Mouse (Mus musculus) testis, postnatal 14 days (tissue): ENCODE data around the gene Rhobtb1.
A peak's percentile ranks its signal among the peaks of the same experiment; 100 is the strongest.

Experiments used
- DNase-seq: peaks from one replicate; pipeline ENCODE4 v3.0.0; 2021; ENCODE audit warnings: low spot score

The Rhobtb1 gene

GRCm38 (mm10) chr10:69247311-69248033 is 96.2 kb downstream of the Rhobtb1 start:
- no peak for DNase-seq

GRCm38 (mm10) chr10:69248261-69249160 is 97.3 kb downstream of the Rhobtb1 start:
- DNase-seq: no peak

GRCm38 (mm10) chr10:69251254-69251653 is 100.0 kb downstream of the Rhobtb1 start:
- no peak for DNase-seq

DNA sequence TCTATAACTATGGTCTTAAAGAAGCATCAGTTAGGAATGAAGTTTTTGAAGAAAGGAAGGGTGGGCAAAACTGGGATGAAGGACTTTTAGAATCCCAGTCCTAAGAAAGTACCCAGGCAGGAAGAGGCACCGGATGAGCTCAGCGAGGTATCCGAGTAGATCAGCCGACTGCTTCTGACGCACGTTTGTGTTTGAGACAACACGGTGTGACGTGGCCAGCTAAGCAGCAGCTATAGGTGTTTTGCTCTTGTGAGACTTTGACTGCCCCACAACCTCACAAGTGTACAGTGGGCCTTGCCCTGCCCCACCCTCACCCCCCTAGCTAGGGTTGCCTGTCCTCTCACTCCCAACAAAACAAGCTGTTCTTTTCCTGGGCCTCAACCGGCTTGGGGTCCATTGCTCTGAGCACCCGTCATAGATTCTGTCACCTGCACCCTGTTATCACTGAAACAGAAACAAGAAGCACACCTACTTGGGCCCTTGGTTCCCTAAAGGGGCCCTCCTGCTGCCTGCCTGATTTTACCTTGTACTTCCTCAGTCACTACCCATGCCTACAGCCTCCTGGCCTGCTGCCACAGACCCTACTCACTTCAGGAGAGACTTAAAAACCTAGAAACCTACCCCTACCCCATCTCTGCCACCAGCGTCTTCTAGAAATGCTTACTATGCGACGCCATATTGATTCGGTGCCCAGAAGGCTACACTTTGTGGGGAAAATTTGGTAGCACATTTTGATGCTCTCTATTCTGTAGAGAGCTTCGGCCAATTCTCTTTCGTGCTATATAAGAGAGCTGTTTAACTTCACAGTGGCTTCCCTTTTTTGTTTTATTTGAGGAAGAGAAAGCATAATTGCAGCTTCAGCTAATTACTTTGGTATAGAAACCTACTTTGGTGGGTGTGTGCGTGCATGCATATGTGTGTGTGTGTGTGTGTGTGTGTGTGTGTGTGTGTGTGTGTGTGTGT is 101.2 kb downstream of the Rhobtb1 start:
- no peak for DNase-seq

- DNase-seq: peak; percentile 35
Observed at GRCm38 (mm10) chr10:69253075-69253685, 101.9 kb downstream of the Rhobtb1 start.

GRCm38 (mm10) chr10:69253686-69254080 is 102.4 kb downstream of the Rhobtb1 start:
- no peak for DNase-seq

DNA sequence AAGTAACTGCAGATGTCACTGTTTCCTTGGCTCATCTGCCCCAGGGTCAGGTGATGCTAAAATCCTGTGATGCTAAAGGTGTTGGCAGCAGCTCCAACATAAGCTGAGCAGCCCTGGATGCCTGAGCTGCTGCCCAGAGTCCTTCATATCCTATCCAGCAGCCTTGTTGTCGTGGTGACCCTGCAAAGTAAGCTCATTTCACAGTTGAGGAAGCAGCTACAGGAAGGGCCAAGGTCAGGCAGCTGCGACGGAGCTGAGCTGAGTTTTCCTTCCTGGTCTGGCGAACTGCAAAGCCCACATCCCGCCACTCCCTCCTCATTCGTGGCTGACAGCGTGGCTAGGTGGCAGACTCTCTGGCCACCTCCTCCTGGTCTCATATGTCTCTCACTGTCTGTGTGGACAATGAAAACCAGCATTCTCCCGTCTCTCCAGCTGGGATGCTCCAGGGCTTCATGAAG is 103.2 kb downstream of the Rhobtb1 start:
- peak; percentile 27 for DNase-seq

DNA sequence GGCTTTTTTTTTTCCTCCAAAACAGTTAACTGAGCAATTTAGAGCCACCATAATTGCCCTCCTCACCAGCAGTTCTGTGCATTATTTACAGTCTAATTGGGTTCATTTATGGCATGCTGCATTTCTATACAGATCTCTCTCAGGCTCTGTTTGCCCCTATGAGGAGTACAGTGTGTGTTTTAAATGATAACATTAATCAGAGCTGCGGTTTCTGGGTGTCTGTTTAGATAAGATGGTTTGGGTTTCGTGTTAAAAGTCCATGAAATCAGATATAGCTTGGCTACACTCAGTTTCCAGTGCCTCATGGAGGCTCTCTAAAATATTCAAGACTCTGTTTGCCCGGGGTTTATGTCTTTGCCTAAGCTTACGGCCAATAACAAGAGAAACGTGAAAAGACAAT is 104.4 kb downstream of the Rhobtb1 start:
- DNase-seq: no peak

DNA sequence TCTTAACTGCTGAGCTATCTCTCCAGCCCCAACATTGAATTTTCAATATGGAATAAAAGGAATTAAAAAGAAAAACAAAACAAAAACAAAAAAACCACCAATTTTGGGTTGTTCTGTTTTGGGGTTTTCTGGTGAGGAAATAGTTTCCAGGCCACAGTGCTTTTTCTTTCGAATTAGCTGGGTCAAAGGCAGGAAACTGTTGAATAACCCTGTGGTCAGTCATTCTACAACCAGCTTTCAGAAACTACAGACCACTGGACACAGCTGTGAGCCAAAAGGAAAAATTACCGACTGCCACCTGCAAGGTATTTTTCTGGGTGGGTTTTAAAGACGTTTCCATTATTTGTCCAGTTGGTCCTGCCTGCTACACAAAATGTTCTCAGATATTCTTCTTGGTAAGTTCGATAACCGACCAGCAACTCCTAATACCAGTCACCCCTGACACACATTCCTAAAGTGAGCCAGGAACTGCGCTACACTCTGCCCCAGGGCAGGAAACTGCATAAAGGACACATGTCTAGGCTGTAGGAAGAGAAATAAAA is 106.4 kb downstream of the Rhobtb1 start:
- DNase-seq: no peak

DNA sequence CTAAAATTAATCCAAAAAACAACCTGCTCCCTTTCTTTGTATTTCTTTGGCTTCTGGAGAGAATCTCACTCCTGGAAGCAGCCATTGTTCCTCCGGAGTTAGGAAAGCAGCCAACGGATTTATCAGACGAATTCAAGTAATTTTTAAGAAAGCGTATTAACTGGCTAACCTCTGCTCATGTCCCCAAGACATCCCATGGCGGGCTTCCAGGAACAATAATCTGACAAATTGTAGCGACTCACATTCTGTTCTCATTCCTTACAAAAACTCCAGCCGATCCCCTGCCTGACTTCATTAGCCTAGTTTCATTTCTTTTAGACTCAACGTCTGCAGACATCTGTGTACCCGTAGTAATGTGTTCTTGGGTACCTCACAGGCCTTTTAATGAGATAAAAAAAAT is 107.4 kb downstream of the Rhobtb1 start:
- DNase-seq: peak; percentile 80

DNA sequence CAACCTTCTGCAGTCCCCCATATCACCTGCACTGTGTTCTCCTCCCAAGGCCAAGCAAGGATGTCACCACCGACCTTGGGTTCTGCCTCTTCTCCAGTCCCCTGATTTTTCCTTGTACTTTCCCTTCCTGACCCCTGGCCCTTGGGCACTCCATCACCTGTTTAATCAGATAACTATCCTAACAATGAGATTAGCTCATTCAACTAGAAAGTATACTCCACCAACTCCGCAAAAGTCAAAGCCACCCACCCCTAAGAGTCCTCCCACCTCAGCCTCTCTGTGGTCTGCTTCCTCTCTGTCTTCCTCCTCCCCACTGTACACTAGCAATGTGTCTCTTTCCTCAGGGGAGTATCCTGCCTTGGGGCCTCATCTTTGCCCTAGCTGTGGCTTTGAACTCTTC is 107.9 kb downstream of the Rhobtb1 start:
- DNase-seq: no peak

GRCm38 (mm10) chr10:69259929-69260328 is 108.7 kb downstream of the Rhobtb1 start:
- no peak for DNase-seq

DNA sequence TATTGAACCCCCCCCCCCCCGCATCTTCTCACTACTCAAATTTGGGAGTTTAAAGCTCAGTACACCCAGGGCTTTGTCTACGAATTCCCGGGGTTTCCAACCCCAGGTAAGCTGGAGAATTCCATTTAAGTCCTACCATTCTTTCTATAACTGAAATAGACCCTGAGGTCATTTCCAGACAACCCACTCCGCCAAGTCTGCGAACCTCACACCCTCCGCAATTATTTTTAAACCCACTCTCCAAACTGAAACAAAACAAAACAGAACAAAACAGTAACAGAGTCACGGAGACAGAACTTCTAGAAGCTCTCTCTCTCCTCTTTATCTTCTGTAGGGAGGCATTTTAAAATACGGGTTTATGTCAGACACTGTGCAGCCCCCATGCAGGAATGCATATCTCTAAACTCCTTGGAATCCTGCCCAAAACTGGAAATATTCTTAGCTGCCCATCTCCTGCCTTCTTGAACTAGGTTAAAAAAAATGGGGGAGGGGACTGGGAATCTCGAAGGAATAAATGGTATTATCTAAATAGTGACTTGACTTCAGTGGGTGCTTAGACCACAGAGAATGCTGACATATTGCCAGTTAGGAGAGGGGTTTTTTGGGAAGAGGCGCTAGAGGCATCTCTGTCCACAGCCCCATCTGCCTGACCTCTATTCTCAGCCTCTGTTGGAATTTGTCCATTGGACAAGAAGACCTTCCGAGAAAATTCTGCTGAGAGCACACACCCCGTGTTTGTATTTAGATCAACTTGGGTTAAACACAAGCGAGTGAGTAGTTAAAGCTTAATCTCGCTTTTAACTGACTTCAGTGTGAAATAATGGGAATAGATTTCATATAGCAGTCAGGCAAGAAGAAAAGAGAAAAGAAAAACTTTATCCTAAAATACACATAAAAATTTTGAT is 111.9 kb downstream of the Rhobtb1 start:
- no peak for DNase-seq

- no peak for DNase-seq
Observed at GRCm38 (mm10) chr10:69263906-69264305, 112.7 kb downstream of the Rhobtb1 start.

GRCm38 (mm10) chr10:69265421-69265820 is 114.2 kb downstream of the Rhobtb1 start:
- no peak for DNase-seq

- DNase-seq: no peak
Observed at GRCm38 (mm10) chr10:69268061-69268643, 116.9 kb downstream of the Rhobtb1 start.

DNA sequence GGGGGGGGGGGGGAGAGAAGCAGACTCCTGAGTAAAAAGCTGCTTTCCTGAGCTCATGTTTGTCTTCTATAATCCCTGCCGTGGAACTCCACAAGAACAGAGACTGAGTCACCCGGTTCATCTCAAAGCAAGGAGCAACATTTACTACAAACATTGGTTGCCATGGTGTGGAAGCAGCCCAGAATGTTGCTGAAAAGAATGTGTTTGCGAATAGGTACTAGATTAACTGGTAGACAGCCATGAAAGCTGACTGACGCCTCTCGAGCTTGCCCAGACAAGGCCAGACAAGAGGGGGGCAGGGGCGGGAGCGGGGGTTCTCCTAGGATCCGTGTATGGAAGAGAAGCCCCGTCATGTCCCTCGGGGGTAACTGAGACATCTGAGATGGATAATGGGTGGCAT is 120.2 kb downstream of the Rhobtb1 start:
- no peak for DNase-seq

GRCm38 (mm10) chr10:69274275-69274674 is 123.0 kb downstream of the Rhobtb1 start:
- DNase-seq: no peak

DNA sequence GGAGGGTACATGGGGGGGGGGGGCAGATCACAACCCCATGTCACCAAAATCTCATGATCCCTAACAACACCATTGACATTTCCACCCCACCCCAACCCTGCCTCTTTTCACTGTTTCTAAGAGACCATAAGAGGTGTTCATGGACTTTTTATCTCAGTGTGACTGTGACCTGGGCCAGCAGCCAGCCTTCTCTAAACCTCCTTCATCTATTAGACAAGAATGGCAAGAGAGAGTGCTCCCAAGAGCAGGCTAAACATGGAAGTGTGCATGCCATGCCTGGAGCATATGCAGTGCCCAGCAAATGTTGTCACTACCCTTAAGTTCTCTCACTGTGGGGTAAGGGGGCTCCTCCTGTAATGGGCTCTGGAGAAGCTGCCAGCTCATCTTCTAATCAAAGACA is 123.5 kb downstream of the Rhobtb1 start:
- no peak for DNase-seq
